Mouse (Mus musculus) hindbrain, embryonic 16.5 days (tissue): ENCODE results near the gene Gm26920. TPM values are rescaled to one million over a fixed set of nuclear protein-coding genes. Genes with fewer than 3 reads are reported as not detected.

Experiments
- ATAC-seq: fragments of 200-750 bp; cut with Nextera tagmentation; 2 replicates; pipeline ENCODE4 v1.8.0; 2017; ENCODE audit warnings: moderate TSS enrichment, moderate library complexity
- H3K27ac ChIP-seq: fragments of 300-500 bp; sonication (generic); 2 replicates; pipeline ENCODE4 v1.5.1; 2014; ENCODE audit warnings: low read depth, mild to moderate bottlenecking, control low read depth, low read length, moderate library complexity
- H3K27me3 ChIP-seq: fragments of 300-500 bp; sonication (generic); replicated peaks from 2 replicates; pipeline ENCODE4 v1.6.1; 2014; ENCODE audit warnings: low read length; ENCODE audit not compliant: control insufficient read depth, insufficient read depth
- H3K36me3 ChIP-seq: fragments of 300-500 bp; sonication (generic); 2 replicates; pipeline ENCODE4 v1.6.1; 2014; ENCODE audit warnings: mild to moderate bottlenecking, low read length, moderate library complexity, mixed read lengths; ENCODE audit not compliant: control insufficient read depth, insufficient read depth
- H3K4me1 ChIP-seq: fragments of 300-500 bp; sonication (generic); 2 replicates; pipeline ENCODE4 v1.6.1; 2014; ENCODE audit warnings: low read depth, low read length; ENCODE audit not compliant: control insufficient read depth, insufficient read depth
- H3K4me2 ChIP-seq: fragments of 300-500 bp; sonication (generic); 2 replicates; pipeline ENCODE4 v1.6.1; 2014; ENCODE audit warnings: mild to moderate bottlenecking, low read length, control low read depth, moderate library complexity
- H3K4me3 ChIP-seq: fragments of 300-500 bp; sonication (generic); 2 replicates; pipeline ENCODE4 v1.5.1; 2014; ENCODE audit warnings: mild to moderate bottlenecking, low read length, control low read depth, moderate library complexity
- H3K9ac ChIP-seq: fragments of 300-500 bp; sonication (generic); 2 replicates; pipeline ENCODE4 v1.6.1; 2014; ENCODE audit warnings: low read depth, mild to moderate bottlenecking, control low read depth, low read length, moderate library complexity
- H3K9me3 ChIP-seq: fragments of 300-500 bp; sonication (generic); 2 replicates; pipeline ENCODE4 v1.6.1; 2014; ENCODE audit warnings: mild to moderate bottlenecking, low read length, moderate library complexity; ENCODE audit not compliant: control insufficient read depth
- WGBS: fragments of 180-500 bp; shearing (Covaris S2); extraction: QIAGEN DNeasy Blood & Tissue Kit; methylation state at CpG from one replicate; pipeline ENCODE4 v1.1.7; 2014; 5-methylcytosine and 5-hydroxymethylcytosine counted together
- polyA plus RNA-seq: library from polyadenylated mRNA; unstranded; fragments of >200 nt; fragmentation: Nextera tagmentation; extraction: Ambion mirVana; gene quantifications from 2 replicates; pipeline ENCODE4 v1.2.1, GENCODE M21; 2015

Gm26920 gene
- polyA plus RNA-seq, 1 experiment from 2014 or later, result 1.5 TPM

DNA sequence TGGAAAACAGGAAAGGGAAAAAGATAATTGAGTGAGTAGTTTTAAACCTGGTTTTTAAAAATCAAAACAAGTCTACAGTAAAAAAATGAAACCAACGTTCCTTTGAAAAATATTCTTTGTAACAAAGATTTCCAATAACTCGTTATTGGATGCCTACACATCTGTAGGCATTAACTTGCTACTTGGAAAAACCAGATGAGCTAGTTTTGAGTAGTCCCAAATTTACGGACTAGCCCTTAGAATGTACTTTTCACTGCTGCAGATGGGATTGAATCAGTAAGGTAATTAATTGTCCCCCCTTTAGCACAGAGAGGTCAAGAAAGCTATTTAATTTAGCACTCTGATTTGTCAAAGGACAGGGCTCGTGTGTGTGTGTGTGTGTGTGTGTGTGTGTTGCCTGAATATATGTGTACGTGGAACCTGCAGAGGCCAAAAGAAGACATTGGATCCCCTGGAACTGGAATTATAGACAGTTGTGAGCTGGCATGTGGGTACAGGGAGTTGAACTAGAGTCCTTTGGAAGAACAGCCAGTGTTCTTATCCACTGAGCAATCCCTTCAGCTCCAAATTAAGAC lies 5.4 kb upstream of the Gm26920 start:
- peaks cover 13% of the 10 kb centered on the region for H3K36me3 ChIP-seq
- H3K9ac ChIP-seq, result peak overlapping the region; percentile 59
- H3K9me3 ChIP-seq, result no peaks in the 10 kb centered on the region
- no peak for ATAC-seq
- peaks cover 13% of the 10 kb centered on the region for H3K4me1 ChIP-seq
- H3K4me2 ChIP-seq, result peak overlapping the region; percentile 65
- peak overlapping the region; percentile 66 for H3K4me3 ChIP-seq
- H3K27me3 ChIP-seq, result no peaks in the 10 kb centered on the region
- H3K27ac ChIP-seq, result no peak overlapping the region; the same call in 1 of the 2 replicates
- 4% methylated on average over 5 of the region's 5 CpGs for whole genome bisulfite sequencing

DNA sequence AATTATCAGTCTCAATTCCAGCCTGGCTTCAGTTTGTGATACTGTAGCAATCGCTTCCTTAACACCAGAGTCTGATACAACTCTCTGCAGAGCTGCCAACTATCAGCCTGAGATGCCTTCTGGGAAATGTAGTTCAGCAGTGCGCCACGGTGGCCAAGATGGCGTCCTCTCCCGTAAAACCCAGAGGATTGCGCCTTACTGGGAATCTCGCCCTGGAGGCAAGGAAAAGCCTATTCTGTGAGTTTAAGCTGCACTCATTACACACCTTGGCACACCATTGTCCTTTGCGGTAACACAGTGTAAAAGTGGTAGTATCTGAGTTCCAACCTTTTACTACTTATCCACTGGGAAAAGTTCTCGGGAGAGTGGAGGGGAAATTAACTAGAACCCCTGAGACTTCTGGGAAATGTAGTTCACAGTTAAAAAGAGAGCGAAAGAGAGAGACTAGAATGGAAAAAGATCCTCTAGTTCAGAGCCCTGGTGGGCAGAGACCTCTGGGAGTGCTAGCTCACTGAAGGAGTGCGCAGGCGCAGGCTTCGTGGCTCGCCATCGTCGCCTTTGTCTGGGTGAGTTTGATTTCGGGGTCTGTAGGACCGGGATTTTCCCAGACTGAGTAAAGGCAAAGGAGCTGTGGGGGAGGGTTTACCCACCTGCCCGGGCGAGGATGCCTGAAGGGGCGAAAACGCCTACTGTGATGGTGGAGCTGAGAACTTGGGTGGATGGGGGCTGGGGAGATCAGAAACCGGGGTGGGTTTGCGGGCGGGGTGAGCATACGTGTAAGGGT lies 4.6 kb upstream of the Gm26920 start, which contains the start of gene Zfp260:
Gene Zfp260, plus strand, starts transcription at position 132 of the 784 bp plus-strand sequence.
- under 1% methylated on average over 26 of the region's 26 CpGs for WGBS
- H3K27me3 ChIP-seq, result no peaks in the 10 kb centered on the region
- H3K4me1 ChIP-seq, result peaks cover 13% of the 10 kb centered on the region
- peak within 1 kb of the TSS; percentile 66 for H3K4me3 ChIP-seq
- H3K36me3 ChIP-seq, result peaks cover 8% of the 10 kb centered on the region
- peak within 1 kb of the TSS; percentile 96 for H3K27ac ChIP-seq
- H3K4me2 ChIP-seq, result peak within 1 kb of the TSS; percentile 65
- ATAC-seq, result peak; percentile 79
- peak within 1 kb of the TSS; percentile 79 for H3K9ac ChIP-seq
- H3K9me3 ChIP-seq, result no peaks in the 10 kb centered on the region

GRCm38 (mm10) chr7:30093918-30094415 lies 3.8 kb upstream of the Gm26920 start:
- Histone ChIP-seq H3K27ac (peak overlapping the region; percentile 96), H3K9me3 (no peaks in the 10 kb centered on the region), H3K36me3 (no peaks in the 10 kb centered on the region), H3K4me3 (peak overlapping the region; percentile 66), H3K27me3 (no peaks in the 10 kb centered on the region), H3K4me2 (peak overlapping the region; percentile 65), H3K4me1 (peaks cover 19% of the 10 kb centered on the region), H3K9ac (peak overlapping the region; percentile 79)
- ATAC-seq, result no peak
- WGBS, result 80% methylated on average over 6 of the region's 6 CpGs

- Histone ChIP-seq H3K4me2 (no peak overlapping the region), H3K27ac (no peak overlapping the region), H3K9me3 (no peaks in the 10 kb centered on the region), H3K9ac (no peak overlapping the region), H3K4me1 (peaks cover 30% of the 10 kb centered on the region), H3K4me3 (no peak overlapping the region), H3K27me3 (no peaks in the 10 kb centered on the region), H3K36me3 (no peaks in the 10 kb centered on the region)
- no peak for ATAC-seq
- WGBS, result 88% methylated on average over 9 of the region's 9 CpGs
These were observed 2.5 kb upstream of the Gm26920 start for GRCm38 (mm10) chr7:30092666-30093065.

DNA sequence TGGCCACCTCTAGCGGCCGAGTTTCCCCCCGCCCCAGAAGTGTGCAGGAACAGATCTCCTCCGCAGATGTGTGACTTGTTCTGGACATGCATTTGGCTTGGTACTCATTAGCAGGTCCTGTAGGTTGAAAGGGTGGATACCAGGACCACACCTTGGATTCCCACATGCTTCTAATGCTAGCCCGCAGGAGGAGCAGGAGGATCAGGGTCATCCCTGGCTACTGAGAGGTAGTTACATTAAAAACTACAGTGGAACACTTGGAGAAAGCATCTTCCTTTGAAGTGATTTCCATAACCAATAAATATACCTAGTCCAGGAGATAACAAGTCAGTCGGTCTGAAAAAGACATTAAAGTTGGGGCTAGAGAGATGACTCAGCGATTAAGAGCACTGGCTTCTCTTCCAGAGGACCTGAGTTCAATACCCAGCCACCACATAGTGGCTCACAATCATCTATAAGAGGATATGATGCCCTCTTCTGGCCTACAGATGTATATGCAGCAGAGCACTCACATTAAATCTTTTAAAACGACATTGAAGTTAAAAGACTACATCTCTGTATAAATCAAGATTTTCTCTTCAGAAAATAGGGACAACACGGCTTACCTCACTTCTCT lies 868 bp upstream of the Gm26920 start:
- H3K9ac ChIP-seq, result peak overlapping the region; percentile 70
- H3K36me3 ChIP-seq, result peaks cover 5% of the 10 kb centered on the region; the same call in 1 of the 2 replicates
- H3K9me3 ChIP-seq, result no peaks in the 10 kb centered on the region
- H3K27me3 ChIP-seq, result no peaks in the 10 kb centered on the region
- H3K4me3 ChIP-seq, result peak overlapping the region; percentile 62
- H3K4me1 ChIP-seq, result peaks cover 30% of the 10 kb centered on the region
- 10% methylated on average over 9 of the region's 9 CpGs for WGBS
- H3K27ac ChIP-seq, result peak overlapping the region; percentile 83
- peak overlapping the region; percentile 72 for H3K4me2 ChIP-seq
- ATAC-seq, result no peak

GRCm38 (mm10) chr7:30089405-30089804 lies 805 bp downstream of the Gm26920 start:
- Histone ChIP-seq H3K4me3 (peak overlapping the region; percentile 62), H3K4me1 (peaks cover 27% of the 10 kb centered on the region), H3K36me3 (peaks cover 19% of the 10 kb centered on the region)

DNA sequence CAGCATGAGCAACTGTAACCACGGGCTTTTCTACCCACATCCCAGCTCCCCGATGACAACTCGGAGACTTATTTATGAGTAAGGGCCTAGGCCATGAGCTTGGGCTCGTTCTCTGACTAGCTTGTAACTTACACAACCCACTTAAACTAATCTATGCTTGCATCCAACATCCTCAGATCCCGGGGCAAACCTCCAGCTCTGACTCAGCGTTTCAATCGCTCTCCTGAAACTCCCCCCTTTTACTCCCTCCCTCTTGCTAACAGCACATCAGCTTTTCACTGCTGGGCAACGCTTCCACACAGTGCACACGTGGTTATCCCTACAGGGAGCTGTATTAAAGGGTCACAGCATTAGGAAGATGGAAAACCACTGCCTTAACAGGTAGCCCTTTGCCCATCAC lies 3.7 kb downstream of the Gm26920 start:
- 93% methylated on average over 9 of the region's 9 CpGs for WGBS
- no peak for ATAC-seq
- Histone ChIP-seq H3K27ac (no peak overlapping the region), H3K4me3 (no peak overlapping the region), H3K9me3 (no peaks in the 10 kb centered on the region), H3K9ac (no peak overlapping the region), H3K4me2 (no peak overlapping the region), H3K27me3 (no peaks in the 10 kb centered on the region), H3K36me3 (peaks cover 23% of the 10 kb centered on the region), H3K4me1 (peaks cover 21% of the 10 kb centered on the region)

More at GRCm38 (mm10) chr7:30089405-30089804, 805 bp downstream of the Gm26920 start:
- no peaks in the 10 kb centered on the region for H3K9me3 ChIP-seq
- ATAC-seq, result no peak
- no peak overlapping the region for H3K27ac ChIP-seq
- 14% methylated on average over 6 of the region's 6 CpGs for WGBS
- peak overlapping the region; percentile 72 for H3K4me2 ChIP-seq
- no peaks in the 10 kb centered on the region for H3K27me3 ChIP-seq
- peak overlapping the region; percentile 70 for H3K9ac ChIP-seq

DNA sequence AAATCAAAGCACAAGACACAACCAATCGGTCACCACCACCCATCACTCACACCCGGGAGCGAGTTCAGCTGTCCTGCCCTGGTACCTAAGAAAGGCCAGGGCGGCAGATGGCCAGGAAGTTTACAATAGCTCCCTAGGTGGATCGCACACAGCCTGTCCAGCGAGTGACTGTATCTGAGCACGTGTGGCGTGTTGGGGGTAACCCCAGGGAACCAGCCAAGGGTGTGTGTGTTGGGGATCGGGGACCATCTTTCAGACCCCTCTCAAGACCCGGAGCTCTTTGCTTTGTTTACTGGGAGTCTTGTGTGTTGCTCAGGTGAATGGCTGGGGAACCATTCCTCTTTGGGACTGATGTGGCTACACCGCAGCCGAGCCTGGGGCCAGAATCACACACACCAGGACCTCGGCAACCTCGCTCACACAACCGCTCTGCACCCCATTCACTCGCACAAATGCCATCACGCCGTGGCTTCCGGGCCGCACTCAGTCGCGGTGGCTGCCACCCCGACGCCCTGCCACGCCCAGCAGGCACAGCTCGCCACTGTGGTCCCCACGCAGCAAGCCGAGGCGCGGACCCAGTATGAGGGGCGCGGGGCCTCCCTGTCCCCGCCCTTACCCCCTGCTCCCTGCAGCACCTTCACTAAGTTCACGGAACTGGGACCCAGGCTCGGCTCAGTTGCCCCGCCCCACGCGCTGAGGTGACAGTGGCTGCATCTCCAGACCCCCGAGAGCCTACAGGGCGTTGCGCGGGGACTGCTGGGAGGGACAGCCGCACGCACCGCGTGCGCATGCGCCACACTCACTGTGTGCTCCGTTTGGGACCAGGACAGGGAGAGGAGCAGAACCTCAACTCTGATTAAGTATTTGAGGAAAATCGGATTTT lies 17.8 kb downstream of the Gm26920 start, which contains the start of gene Zfp82:
Gene Zfp82, minus strand, starts transcription at position 755 of the 883 bp plus-strand sequence.
- Histone ChIP-seq H3K4me2 (peak within 1 kb of the TSS; percentile 76), H3K4me1 (peaks cover 3% of the 10 kb centered on the region; the same call in 1 of the 2 replicates), H3K27ac (peak within 1 kb of the TSS; percentile 87), H3K9me3 (no peaks in the 10 kb centered on the region), H3K36me3 (peaks cover 2% of the 10 kb centered on the region; the same call in 1 of the 2 replicates), H3K27me3 (no peaks in the 10 kb centered on the region), H3K9ac (peak within 1 kb of the TSS; percentile 96), H3K4me3 (peak within 1 kb of the TSS; percentile 93)
- under 1% methylated on average over 50 of the region's 50 CpGs for WGBS
- ATAC-seq, result peak; percentile 94
